Mouse (Mus musculus): Measurements from ENCODE around the gene Rasgef1b.

The Rasgef1b gene

GRCm38 (mm10) chr5:99728649-99729212 is at the start of gene Rasgef1b:
Rasgef1b (minus strand) TSS chr5:99729065.
- peak; percentile 72; the same call in 1 of the 2 replicates for ATAC-seq (ENCODE audit: insufficient number of reproducible peaks, low FRiP score, low TSS enrichment)

GRCm38 (mm10) chr5:99775342-99775741 is 46.5 kb upstream of the Rasgef1b start:
- ATAC-seq (ENCODE audit: insufficient number of reproducible peaks, low FRiP score, low TSS enrichment), result peak; percentile 91

GRCm38 (mm10) chr5:99773265-99773664 is 44.4 kb upstream of the Rasgef1b start:
- no peak for ATAC-seq (ENCODE audit: insufficient number of reproducible peaks, low FRiP score, low TSS enrichment)

GRCm38 (mm10) chr5:99764246-99764645 is 35.4 kb upstream of the Rasgef1b start:
- ATAC-seq (ENCODE audit: insufficient number of reproducible peaks, low FRiP score, low TSS enrichment), result no peak

GRCm38 (mm10) chr5:99758859-99759258 is 30.0 kb upstream of the Rasgef1b start:
- no peak for ATAC-seq (ENCODE audit: insufficient number of reproducible peaks, low FRiP score, low TSS enrichment)

- no peak for ATAC-seq (ENCODE audit: insufficient number of reproducible peaks, low FRiP score, low TSS enrichment)
Measured at GRCm38 (mm10) chr5:99753843-99754242, 25.0 kb upstream of the Rasgef1b start.

GRCm38 (mm10) chr5:99753368-99753767 is 24.5 kb upstream of the Rasgef1b start:
- no peak for ATAC-seq (ENCODE audit: insufficient number of reproducible peaks, low FRiP score, low TSS enrichment)

- ATAC-seq (ENCODE audit: insufficient number of reproducible peaks, low FRiP score, low TSS enrichment), result no peak
Measured at GRCm38 (mm10) chr5:99752670-99753231, 23.9 kb upstream of the Rasgef1b start.

GRCm38 (mm10) chr5:99748417-99748816 is 19.6 kb upstream of the Rasgef1b start:
- ATAC-seq (ENCODE audit: insufficient number of reproducible peaks, low FRiP score, low TSS enrichment), result no peak

GRCm38 (mm10) chr5:99746087-99746486 is 17.2 kb upstream of the Rasgef1b start:
- ATAC-seq (ENCODE audit: insufficient number of reproducible peaks, low FRiP score, low TSS enrichment), result no peak

- no peak for ATAC-seq (ENCODE audit: insufficient number of reproducible peaks, low FRiP score, low TSS enrichment)
Measured at GRCm38 (mm10) chr5:99742874-99743273, 14.0 kb upstream of the Rasgef1b start.

- ATAC-seq (ENCODE audit: insufficient number of reproducible peaks, low FRiP score, low TSS enrichment), result no peak
Measured at GRCm38 (mm10) chr5:99742056-99742455, 13.2 kb upstream of the Rasgef1b start.

GRCm38 (mm10) chr5:99737937-99738727 is 9.3 kb upstream of the Rasgef1b start:
- no peak for ATAC-seq (ENCODE audit: insufficient number of reproducible peaks, low FRiP score, low TSS enrichment)

GRCm38 (mm10) chr5:99729931-99730330 is 1.1 kb upstream of the Rasgef1b start:
- no peak for ATAC-seq (ENCODE audit: insufficient number of reproducible peaks, low FRiP score, low TSS enrichment)

- ATAC-seq (ENCODE audit: insufficient number of reproducible peaks, low FRiP score, low TSS enrichment), result peak; percentile 39; the same call in 1 of the 2 replicates
Measured at GRCm38 (mm10) chr5:99729361-99729882, 557 bp upstream of the Rasgef1b start.

GRCm38 (mm10) chr5:99728027-99728451 is 826 bp downstream of the Rasgef1b start:
- peak; percentile 15; the same call in 1 of the 2 replicates for ATAC-seq (ENCODE audit: insufficient number of reproducible peaks, low FRiP score, low TSS enrichment)

GRCm38 (mm10) chr5:99723941-99724340 is 4.9 kb downstream of the Rasgef1b start:
- ATAC-seq (ENCODE audit: insufficient number of reproducible peaks, low FRiP score, low TSS enrichment), result no peak

- ATAC-seq (ENCODE audit: insufficient number of reproducible peaks, low FRiP score, low TSS enrichment), result no peak
Measured at GRCm38 (mm10) chr5:99722310-99722709, 6.6 kb downstream of the Rasgef1b start.

- ATAC-seq (ENCODE audit: insufficient number of reproducible peaks, low FRiP score, low TSS enrichment), result no peak
Measured at GRCm38 (mm10) chr5:99720554-99720953, 8.3 kb downstream of the Rasgef1b start.

- ATAC-seq (ENCODE audit: insufficient number of reproducible peaks, low FRiP score, low TSS enrichment), result no peak
Measured at GRCm38 (mm10) chr5:99717917-99718316, 10.9 kb downstream of the Rasgef1b start.

- peak; percentile 71; the same call in 1 of the 2 replicates for ATAC-seq (ENCODE audit: insufficient number of reproducible peaks, low FRiP score, low TSS enrichment)
Measured at GRCm38 (mm10) chr5:99715281-99715744, 13.6 kb downstream of the Rasgef1b start.
